Mouse (Mus musculus) heart, postnatal 0 days (tissue): ENCODE results near the gene Ahnak. TPM values are rescaled to one million over a fixed set of nuclear protein-coding genes. Genes with fewer than 3 reads are reported as not detected.
A peak's percentile ranks its signal among the peaks of the same experiment; 100 is the strongest.

Experiments used
- ATAC-seq: fragments of 200-750 bp; cut with Nextera tagmentation; 2 replicates; pipeline ENCODE4 v1.8.0; 2017; ENCODE audit warnings: low read depth, moderate number of reproducible peaks, moderate library complexity; ENCODE audit not compliant: insufficient read depth
- DNase-seq: peaks from one replicate; pipeline ENCODE4 v3.0.0-alpha.2; 2016; ENCODE audit warnings: low spot score
- H3K27ac ChIP-seq: fragments of 300-500 bp; sonication (generic); 2 replicates; pipeline ENCODE4 v1.5.1; 2014; ENCODE audit warnings: low read depth, mild to moderate bottlenecking
- H3K27me3 ChIP-seq: fragments of 300-500 bp; sonication (generic); 2 replicates; pipeline ENCODE4 v1.6.1; 2014; ENCODE audit warnings: low read length, mixed read lengths; ENCODE audit not compliant: control insufficient read depth, insufficient read depth
- H3K36me3 ChIP-seq: fragments of 300-500 bp; sonication (generic); replicated peaks from 2 replicates; pipeline ENCODE4 v1.6.1; 2014; ENCODE audit warnings: low read length, mixed read lengths; ENCODE audit not compliant: control insufficient read depth, insufficient read depth
- H3K4me1 ChIP-seq: fragments of 300-500 bp; sonication (generic); 2 replicates; pipeline ENCODE4 v1.6.1; 2014; ENCODE audit warnings: antibody characterized with exemption; ENCODE audit not compliant: control insufficient read depth, insufficient read depth
- H3K4me2 ChIP-seq: fragments of 300-500 bp; sonication (generic); 2 replicates; pipeline ENCODE4 v1.6.1; 2014; ENCODE audit warnings: low read depth, mild to moderate bottlenecking, low read length, moderate library complexity
- H3K4me3 ChIP-seq: fragments of 300-500 bp; sonication (generic); 2 replicates; pipeline ENCODE4 v1.5.1; 2014; ENCODE audit warnings: low read depth, low read length
- H3K9ac ChIP-seq: fragments of 300-500 bp; sonication (generic); replicated peaks from 2 replicates; pipeline ENCODE4 v1.6.1; 2014; ENCODE audit warnings: low read depth, low read length, mixed read lengths
- H3K9me3 ChIP-seq: fragments of 300-500 bp; sonication (generic); replicated peaks from 2 replicates; pipeline ENCODE4 v1.6.1; 2016; ENCODE audit warnings: low read length; ENCODE audit not compliant: control insufficient read depth
- CTCF ChIP-seq: IDR thresholded peaks from 2 replicates; pipeline ENCODE4 v1.5.1; 2016; ENCODE audit warnings: antibody characterized with exemption, control low read depth, low read depth
- EP300 ChIP-seq: IDR thresholded peaks from 2 replicates; pipeline ENCODE4 v1.6.1; 2016; ENCODE audit warnings: antibody characterized with exemption, low read depth
- WGBS: fragments of 180-500 bp; shearing (Covaris S2); extraction: QIAGEN DNeasy Blood & Tissue Kit; methylation state at CpG from one replicate; pipeline ENCODE4 v1.1.7; 2014; 5-methylcytosine and 5-hydroxymethylcytosine counted together
- polyA plus RNA-seq: library from polyadenylated mRNA; unstranded; fragments of >200 nt; fragmentation: Nextera tagmentation; extraction: Ambion mirVana; gene quantifications from 2 replicates; pipeline ENCODE4 v1.2.1, GENCODE M21; 2015
- total RNA-seq: library from RNA; depleted of rRNA; stranded (reverse); fragments of >200 nt; gene quantifications from 2 replicates; pipeline ENCODE4 v1.2.3, GENCODE M21; 2014; ENCODE audit warnings: low replicate concordance; rRNA removed

Gene Ahnak
- total RNA-seq = 122 and 135 TPM in 2 replicates
- polyA plus RNA-seq = 56.8 and 59.1 TPM in 2 replicates

DNA sequence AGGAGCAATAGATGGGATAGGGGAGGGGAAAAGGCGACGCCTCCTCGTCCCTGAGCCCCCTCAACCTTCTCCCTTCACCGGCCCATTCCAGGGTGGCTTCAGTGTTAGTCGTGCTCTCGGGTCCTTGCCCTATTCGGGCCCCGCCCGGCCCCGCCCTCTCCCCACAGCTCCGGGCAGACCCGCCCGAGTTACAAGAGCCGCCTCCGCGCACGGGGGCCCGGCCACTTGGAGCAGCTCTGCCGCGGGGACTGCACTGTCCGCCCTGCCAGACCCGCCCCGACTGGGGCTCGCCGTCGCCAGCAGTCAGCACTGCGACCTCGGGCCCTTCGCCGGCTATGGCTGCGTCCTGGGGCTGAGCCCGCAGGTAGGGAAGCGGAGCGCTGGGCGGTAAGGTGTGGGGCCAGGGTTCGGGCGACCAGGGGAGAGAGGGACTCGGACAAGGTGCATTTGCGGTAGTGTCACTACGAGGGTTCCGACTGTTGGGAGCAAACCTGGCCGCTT lies at the start of gene Ahnak:
Gene Ahnak, plus strand, starts transcription at position 219 of the 501 bp plus-strand sequence.
- no peaks in the 10 kb centered on the region for H3K36me3 ChIP-seq
- WGBS = under 1% methylated on average over 38 of the region's 42 CpGs

DNA sequence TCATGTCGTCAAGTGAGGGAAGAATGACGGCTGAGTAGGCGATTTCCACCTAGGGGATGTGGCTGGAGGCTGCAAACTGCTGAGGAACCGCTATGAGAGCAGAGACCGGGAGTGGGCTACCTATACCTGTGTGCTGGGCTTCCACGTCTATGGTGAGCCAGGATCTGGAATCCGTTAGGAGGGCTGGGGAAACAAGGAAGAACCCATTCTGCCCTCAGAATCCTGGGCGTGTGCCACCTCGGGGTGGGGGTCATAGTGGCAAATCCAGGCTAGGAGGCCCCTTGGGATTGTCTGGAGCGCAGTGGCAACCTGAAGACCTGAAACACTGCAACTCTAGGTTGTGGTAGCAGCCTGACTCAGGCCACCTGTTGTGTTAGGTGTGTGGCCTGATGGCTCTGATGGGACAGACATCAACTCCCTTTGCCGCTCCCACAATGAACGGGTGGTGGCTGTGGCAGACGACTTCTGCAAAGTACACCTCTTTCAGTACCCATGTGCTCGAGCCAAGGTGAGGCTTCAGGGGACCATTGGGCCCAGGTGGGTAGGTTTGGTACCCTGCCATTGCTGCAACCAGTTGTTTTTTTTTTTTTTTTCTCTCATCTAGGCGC lies 48.5 kb upstream of the Ahnak start:
- H3K27me3 ChIP-seq = no peaks in the 10 kb centered on the region
- DNase-seq (no peak), ATAC-seq (no peak)
- no peak overlapping the region for H3K27ac ChIP-seq
- no peaks in the 10 kb centered on the region for H3K9me3 ChIP-seq
- 86% methylated on average over 14 of the region's 15 CpGs for whole genome bisulfite sequencing
- H3K4me3 ChIP-seq = no peak overlapping the region
- peaks cover 20% of the 10 kb centered on the region; the same call in 1 of the 2 replicates for H3K4me1 ChIP-seq
- H3K9ac ChIP-seq = no peak overlapping the region
- H3K36me3 ChIP-seq = peaks cover 37% of the 10 kb centered on the region
- peak overlapping the region; percentile 68; the same call in 1 of the 2 replicates for H3K4me2 ChIP-seq
- TF ChIP-seq EP300 = no peak
- no peak for TF ChIP-seq CTCF

More for the DNA sequence above, at the start of gene Ahnak:
- peak; percentile 78 for DNase-seq
- peak within 1 kb of the TSS; percentile 97 for H3K27ac ChIP-seq
- H3K27me3 ChIP-seq = no peaks in the 10 kb centered on the region
- TF ChIP-seq EP300 = peak; percentile 15; the same call in 1 of the 2 replicates
- no peak for TF ChIP-seq CTCF
- peaks cover 69% of the 10 kb centered on the region for H3K4me1 ChIP-seq
- H3K4me2 ChIP-seq = peak within 1 kb of the TSS; percentile 71
- H3K4me3 ChIP-seq = peak within 1 kb of the TSS; percentile 75
- peak; percentile 68 for ATAC-seq
- H3K9me3 ChIP-seq = no peaks in the 10 kb centered on the region
- peak within 1 kb of the TSS; percentile 85 for H3K9ac ChIP-seq

DNA sequence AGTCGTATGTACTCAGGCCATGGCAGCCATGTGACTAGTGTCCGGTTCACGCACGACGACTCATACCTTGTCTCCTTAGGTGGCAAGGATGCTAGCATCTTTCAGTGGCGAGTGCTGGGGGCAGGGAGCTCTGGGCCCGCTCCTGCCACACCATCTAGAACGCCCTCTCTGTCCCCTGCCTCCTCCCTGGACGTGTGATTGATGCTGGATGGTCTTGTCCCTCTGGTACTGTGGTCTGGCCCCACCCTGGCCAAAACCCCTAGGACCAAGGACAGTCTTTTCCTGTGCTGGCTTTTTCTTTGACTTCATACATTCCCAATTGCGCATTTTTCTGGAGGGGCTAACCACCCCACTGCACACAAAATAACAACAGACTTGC lies 48.0 kb upstream of the Ahnak start:
- peak overlapping the region; percentile 68 for H3K4me2 ChIP-seq
- H3K9ac ChIP-seq = peak overlapping the region; percentile 94
- peak overlapping the region; percentile 68 for H3K4me3 ChIP-seq
- TF ChIP-seq EP300 (no peak), CTCF (no peak)
- H3K36me3 ChIP-seq = peaks cover 38% of the 10 kb centered on the region
- peaks cover 20% of the 10 kb centered on the region; the same call in 1 of the 2 replicates for H3K4me1 ChIP-seq
- H3K27me3 ChIP-seq = no peaks in the 10 kb centered on the region
- 47% methylated on average over 10 of the region's 10 CpGs for WGBS
- ATAC-seq (no peak), DNase-seq (no peak)
- peak overlapping the region; percentile 26 for H3K27ac ChIP-seq
- no peaks in the 10 kb centered on the region for H3K9me3 ChIP-seq

DNA sequence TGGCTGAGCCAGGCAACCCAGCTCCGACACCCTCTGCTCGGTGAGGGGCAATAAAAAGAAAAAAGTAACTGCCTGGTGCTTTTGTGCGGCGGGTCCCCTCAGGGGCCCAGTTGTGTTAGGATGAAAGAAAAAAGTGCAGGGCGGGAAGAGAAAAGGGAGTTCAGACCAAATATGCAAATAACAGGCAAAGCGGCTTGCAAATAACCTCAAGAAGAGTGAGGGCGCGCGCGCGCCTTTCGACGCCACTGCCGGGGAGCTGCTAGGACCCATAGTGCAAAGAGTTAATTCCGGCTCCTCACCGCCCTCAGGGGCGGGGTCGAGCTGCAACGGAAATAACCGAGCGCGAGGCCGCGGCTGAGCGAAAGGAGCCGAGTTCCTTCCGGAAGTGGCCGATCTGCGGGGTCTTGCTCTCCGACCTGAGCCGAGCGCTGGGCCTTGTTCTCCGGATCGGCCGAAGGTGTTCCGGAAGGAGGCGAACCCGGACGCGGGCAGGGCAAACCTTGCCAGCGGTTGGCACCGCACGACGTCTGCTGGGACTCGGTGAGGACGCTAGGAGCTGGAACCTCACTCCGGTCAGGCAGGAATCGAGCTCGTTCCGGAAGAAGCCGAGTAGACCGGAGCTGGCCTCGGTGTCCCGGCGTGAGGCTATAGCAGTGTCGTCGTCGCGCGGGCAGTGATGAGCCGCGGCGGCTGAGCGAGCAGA lies 47.4 kb upstream of the Ahnak start, which contains the start of gene Mta2:
Gene Mta2, plus strand, starts transcription at position 361 of the 703 bp plus-strand sequence.
- peak within 1 kb of the TSS; percentile 68 for H3K4me3 ChIP-seq
- H3K9me3 ChIP-seq = no peaks in the 10 kb centered on the region
- peaks cover 37% of the 10 kb centered on the region for H3K36me3 ChIP-seq
- peak within 1 kb of the TSS; percentile 97 for H3K27ac ChIP-seq
- under 1% methylated on average over 64 of the region's 64 CpGs for WGBS
- peak within 1 kb of the TSS; percentile 68 for H3K4me2 ChIP-seq
- H3K27me3 ChIP-seq = no peaks in the 10 kb centered on the region
- peak within 1 kb of the TSS; percentile 94 for H3K9ac ChIP-seq
- TF ChIP-seq CTCF (no peak), EP300 (0 out of 2 replicates have a peak, but pooled peaks have one; percentile 62)
- DNase-seq = peak; percentile 98
- H3K4me1 ChIP-seq = peaks cover 20% of the 10 kb centered on the region; the same call in 1 of the 2 replicates
- peak; percentile 96 for ATAC-seq

DNA sequence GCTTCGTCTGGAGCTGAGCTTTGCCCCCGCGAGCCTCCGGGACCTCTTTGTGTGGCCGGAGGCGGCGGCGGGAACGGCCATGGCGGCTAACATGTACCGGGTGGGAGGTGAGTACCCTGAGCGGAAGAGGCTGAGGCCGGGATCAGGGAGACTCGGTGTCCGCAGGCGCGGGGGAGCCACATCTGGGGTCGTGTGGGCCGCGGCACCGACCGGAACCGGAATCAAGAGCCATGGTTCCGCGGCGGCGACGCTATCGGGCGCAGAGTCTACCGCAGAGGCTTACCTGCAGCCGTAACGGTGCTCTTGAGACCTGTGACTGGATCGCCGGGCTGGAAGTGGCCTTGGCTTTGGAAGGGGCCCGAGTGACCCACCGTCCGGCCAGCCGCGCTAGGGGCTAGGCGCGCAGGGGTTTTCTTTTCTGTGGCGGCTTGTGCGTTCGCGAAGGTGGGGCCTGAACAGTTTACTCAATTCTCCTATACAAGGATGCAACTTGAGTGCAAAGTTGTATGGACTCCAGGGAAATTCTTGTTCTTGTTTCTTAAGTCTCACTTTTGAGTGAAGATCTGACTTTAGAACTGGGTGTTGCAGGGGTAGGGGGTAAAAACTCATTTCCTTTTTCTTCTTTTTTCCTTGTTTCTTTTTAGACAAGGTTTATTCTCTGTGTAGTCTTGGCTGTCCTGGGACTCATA lies 46.7 kb upstream of the Ahnak start:
- H3K9me3 ChIP-seq = no peaks in the 10 kb centered on the region
- no peak for TF ChIP-seq EP300
- no peak for TF ChIP-seq CTCF
- H3K27me3 ChIP-seq = no peaks in the 10 kb centered on the region
- under 1% methylated on average over 46 of the region's 46 CpGs for WGBS
- H3K9ac ChIP-seq = peak overlapping the region; percentile 94
- H3K36me3 ChIP-seq = peaks cover 36% of the 10 kb centered on the region
- H3K27ac ChIP-seq = peak overlapping the region; percentile 97
- ATAC-seq = peak; percentile 58
- peak overlapping the region; percentile 68 for H3K4me3 ChIP-seq
- DNase-seq = peak; percentile 51
- H3K4me1 ChIP-seq = peaks cover 20% of the 10 kb centered on the region; the same call in 1 of the 2 replicates
- peak overlapping the region; percentile 68 for H3K4me2 ChIP-seq
